Mouse (Mus musculus): Measurements from ENCODE around the gene Kirrel2.
"Not testable (repeated sequence)": the region's sequence is repeated elsewhere in the genome, so short reads cannot be mapped to it uniquely, and the experiment has no call there.

Gene Kirrel2

DNA sequence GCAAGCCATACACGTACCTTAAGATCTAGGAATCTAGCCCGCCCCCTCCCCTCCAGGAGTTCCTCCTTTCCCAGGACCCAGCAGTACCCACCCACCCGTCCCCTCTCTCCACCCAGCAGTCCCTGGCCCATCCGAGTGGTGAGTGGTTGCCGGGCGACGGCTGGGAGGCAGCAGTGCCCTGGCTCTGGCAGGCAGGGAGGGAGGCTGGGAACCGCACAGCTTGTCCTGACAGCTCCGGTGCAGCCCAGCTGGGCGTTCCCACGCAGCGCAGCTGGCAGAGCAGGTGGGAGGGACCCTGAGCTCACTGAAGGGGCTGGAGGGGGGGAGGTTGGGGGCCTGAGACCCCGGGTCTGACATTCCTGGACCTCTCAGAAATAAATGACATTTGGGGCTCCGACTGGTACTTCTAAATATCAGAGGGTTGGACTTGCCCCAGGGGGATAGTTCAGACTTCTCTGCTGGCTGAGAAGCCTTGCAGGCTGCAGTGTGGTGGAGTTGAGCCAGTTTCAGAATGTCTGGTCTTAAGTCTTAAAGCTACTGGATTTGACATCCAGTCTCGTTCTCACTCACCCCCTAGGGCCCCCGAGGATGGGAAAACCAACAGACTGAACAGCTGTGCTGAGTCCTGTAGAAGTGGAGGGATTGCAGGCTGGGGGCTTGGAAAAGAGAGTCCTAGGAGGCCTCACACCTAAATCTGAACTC lies at the start of gene Kirrel2, which contains the start of gene Nphs1:
Gene Kirrel2 (minus strand): TSS at position 62 of the 702 bp plus-strand sequence.
Gene Nphs1 (plus strand): TSS at position 687 of the 702 bp plus-strand sequence.
- DNase-seq: peak in 1 of 2 experiments; percentile 12

DNA sequence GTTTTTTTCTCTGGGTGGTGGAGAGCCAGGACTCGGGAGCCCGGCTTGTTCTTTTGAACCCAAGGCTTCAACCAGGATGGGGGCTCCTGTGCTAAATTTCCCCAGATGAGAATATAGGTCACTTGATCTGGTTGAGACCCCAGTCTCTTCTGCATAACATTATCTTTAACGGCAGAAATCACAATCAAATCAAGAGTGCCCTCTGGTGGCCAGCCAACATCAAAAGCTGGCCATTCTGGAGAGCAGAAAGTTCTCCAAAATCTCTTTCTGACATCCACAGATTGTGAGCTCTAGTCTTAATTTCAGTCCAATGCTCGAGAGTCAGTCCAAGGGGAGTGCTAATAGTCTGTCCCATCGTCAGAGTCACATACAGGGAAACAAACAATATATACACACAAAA lies 43.7 kb upstream of the Kirrel2 start:
- DNase-seq: peak in 1 of 2 experiments; percentile 39

DNA sequence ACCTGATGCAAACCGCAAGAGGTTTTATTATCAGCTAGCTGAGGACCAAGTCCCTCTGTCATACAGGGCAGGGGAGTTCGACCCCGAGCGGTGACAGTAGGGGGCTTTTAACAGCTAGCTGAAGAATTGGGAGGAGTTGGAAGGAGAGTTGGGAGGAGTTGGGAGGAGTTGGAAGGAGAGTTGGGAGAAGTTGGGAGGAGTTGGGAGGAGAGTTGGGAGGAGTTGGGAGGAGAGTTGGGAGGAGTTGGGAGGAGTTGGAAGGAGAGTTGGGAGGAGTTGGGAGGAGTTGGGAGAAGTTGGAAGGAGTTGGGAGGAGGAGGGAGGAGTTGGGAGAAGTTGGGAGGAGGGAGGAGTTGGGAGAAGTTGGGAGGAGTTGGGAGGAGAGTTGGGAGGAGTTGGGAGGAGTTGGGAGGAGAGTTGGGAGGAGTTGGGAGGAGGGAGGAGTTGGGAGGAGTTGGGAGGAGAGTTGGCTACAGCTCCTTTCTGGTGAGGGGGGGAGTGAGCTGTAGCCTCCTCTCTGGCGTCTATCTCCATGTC lies 38.1 kb upstream of the Kirrel2 start:
- peak; percentile 46 to 69 for DNase-seq

DNA sequence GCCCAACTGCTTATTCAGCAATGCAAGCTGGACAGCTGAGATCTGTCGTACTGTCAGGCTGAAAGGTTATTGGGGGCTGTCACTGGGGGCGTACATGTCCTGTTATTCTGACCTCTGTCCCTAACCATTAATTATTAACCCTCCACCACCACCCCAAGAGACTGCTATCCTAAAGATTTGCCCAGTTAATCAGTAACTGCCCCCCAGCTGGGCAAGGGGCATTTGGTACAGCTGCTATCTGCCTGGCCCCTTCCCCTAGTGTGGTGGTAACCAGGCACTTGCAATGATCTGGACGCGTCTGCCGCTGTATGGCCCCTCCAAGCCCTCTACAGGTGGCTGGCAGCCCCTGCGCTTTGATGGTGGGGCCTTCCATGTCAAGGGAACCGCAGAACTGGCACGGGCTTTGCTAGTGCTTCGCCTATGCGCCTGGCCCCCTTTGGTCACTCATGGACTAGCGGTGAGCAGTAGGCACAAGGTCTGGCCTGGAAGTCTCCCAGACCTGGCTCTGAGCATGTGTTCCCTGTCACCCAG lies 36.0 kb upstream of the Kirrel2 start, which contains the start of gene Prodh2:
Gene Prodh2 (plus strand): TSS at position 222 of the 531 bp plus-strand sequence.
- peak; percentile 63 to 87 for DNase-seq

DNA sequence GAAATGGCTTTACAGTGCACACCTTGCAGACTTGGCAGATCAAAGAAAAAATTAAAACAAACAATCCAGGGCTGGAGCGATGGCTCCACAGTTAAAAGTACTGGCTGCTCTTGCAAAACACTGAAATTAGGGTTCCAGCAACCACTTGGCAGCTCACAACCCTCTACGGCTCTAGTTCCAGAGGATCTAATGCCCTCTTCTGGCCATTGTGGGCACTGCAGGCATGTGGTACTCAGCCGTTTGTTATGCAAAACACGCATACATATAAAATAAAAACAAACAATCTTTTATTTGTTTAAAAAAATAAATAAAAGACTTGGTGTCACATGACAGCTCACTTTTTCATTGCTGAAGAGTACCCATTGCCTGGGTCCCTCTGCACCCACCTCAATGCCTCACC lies 35.3 kb upstream of the Kirrel2 start:
- DNase-seq: peak; percentile 87 to 93

DNA sequence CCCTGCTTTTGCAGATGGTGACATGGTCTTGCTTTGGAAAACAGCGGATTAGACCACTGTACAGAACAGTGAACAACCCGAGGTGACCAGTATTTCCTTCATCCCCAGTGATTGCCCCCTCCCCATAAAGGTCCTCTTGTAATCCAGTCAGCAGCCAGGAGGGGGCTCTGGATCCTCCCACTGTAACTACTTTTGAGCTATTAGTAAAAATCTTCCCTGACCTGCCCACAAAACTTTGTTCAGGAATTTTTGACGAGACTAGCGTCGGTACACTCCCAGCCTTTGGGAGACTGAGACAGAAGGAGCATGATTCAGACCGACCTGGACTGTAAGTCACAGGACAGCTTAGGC lies 33.4 kb upstream of the Kirrel2 start:
- no peak for DNase-seq

DNA sequence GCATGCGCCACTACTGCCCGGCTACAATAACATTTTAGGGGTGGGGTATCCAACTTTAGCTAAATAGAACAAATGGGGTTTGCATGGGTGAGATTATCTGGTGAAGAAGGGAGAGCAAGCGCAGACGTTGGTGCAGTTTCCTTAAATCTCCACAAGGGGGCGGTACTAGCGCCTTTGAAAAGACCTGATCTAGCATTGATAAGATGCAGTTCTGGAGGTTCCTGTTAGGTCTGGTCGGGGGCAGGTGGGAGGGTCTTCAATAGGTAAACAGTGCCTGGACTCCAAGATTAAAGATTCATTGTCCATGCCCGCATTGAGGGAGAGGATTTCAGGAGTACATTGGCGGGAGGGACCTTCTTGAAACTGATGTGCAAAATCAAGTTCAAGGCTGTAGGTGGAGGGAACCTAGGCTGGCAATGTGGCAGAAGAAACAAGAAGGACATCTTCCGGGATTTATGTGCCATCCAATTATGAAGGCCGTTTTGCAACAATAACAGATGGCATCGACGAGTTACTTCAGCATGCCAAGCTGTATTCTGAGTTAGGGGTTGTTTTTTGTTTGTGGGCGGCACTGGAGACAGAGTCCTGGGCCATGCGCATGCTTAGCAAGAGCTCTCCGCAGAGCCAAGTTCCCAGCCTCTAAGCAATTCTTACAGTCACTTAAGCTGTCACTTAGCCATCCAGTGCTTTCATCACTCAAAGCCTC lies 32.9 kb upstream of the Kirrel2 start:
- DNase-seq: peak in 1 of 2 experiments; percentile 66

DNA sequence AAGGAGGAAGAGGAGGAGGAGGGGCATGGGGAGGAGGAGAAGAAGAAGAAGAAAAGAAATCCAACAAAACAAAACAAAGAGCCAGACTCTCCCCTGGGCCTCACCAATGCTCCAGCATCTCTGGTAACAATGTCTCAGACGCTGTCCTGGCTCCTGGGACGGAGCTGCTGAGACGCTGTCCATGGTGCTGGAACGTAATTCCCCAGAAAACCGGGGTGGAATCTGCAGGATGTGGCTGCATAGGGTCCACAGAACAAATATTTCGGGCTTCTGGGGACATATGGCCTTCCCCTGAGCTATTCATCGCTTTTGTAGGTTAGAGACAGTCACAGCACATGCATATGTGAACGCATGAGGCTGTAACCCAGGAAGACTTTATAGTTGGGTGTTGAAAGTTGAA lies 26.8 kb upstream of the Kirrel2 start:
- peak in 1 of 2 experiments; percentile 70 for DNase-seq

DNA sequence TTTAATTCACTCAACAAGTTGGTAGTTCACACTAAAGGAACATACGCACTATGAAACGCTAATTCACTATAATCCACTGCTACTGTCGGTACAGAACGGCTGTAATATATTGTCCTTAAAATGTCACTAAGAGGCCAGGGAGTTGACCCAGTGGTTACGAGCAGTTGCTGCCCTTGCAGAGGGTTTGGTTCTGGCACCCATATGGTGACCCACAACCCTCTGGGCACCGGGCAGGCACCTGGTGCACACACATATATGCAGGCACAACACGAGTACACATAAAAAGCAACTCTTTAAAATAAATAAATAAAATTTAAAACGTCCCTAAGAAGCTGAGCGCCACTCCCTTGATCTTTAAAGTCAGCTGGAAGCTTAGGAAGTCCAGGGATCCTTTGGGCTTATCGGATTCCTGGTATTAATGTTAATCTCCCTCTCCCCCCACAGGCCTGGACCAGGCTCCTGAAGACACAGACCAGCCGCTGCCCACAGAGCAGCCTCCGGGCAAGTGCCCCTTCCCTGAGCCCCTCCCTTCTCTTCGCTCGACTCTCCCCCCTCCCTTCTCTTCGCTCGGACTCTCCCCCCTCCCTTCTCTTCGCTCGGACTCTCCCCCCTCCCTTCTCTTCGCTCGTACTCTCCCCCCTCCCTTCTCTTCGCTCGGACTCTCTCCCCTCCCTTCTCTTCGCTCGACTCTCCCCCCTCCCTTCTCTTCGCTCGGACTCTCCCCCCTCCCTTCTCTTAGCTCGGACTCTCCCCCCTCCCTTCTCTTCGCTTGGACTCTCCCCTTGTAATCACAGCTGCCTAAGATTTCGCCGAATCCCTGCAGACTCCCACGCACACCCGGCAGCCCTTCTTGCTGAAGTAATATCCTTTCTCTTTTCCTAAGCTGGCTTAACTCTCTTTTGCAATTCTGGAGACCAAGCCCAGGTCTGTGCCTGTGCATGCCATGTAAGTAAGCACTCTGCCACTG lies 20.2 kb upstream of the Kirrel2 start:
- DNase-seq: no peak

DNA sequence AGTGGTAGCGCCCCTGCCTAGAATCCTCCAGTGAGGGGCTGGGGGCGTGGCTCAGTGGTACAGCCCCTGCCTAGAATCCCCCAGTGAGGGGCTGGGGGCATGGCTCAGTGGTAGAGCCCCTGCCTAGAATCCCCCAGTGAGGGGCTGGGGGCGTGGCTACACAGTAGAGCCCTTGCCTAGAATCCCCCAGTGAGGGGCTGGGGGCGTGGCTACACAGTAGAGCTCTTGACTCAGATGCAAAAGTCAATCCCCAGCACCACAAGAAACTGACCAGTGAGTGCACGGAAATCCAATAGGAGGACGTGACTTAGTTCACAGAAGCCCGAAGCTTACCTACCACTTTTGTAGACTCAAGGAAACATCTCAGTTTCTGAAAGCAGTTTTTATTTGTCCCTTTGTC lies 18.6 kb upstream of the Kirrel2 start:
- not testable (repeated sequence) for DNase-seq

DNA sequence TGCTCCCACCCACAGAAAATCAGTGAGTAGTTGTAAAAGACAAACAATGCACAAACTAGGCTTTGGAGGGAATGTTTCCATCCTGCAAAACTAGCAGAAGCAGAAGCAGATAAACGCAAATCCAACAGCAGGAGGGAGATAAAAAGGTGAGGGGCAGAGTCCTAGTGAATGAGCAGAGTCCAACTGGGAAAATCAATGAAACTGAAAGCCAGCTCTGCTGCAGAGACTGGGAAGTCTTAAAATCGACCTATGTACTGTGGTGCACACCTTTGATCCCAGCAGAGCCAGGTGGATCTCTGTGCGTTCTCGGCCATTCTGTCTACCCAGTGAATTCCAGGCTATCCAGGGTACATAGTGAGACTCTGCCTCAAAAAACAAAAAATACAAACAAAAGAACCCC lies 17.5 kb upstream of the Kirrel2 start:
- no peak for DNase-seq

DNA sequence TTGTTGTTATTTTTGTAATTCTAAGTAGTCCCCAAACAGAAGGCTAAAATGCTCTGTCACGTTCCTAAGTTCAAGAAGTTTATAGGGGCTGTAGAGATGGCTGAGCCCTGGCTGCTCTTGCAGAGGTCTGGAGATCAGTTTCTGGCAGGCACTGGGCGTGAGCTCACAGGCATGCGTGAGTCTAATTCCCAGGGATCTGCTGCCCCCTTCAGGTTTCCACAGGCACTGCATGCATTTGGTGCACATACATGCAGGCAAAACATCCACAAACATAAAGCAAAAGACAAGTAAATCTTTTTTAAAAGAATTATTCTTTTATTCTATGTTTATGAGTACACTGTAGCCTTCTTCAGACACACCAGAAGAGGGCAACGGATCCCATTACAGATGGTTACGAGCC lies 14.9 kb upstream of the Kirrel2 start:
- DNase-seq: peak in 1 of 2 experiments; percentile 68

DNA sequence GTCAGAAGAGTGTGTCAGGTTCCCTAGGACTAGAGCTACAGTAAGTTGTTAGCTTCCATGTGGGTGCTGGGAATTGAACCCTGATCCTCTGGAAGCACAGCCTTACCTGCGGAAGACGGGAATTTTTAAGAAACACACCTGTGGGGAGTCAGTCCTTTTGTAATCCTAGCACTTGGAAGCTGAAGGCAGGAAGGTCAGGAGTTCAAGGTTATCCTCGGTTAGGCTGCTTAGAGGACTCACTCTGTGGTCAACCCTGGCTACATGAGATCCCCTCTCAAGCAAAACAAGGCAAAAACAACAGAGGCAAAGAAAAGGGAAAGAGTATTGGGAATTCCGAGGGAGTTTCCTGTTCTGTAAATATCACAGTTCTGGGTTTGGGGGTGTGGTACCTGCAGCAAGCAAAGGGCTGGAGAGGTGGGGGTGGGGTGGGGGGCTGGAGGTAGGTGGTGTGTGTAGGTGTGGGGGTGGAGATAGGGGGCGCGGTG lies 7.4 kb upstream of the Kirrel2 start:
- no peak for DNase-seq

DNA sequence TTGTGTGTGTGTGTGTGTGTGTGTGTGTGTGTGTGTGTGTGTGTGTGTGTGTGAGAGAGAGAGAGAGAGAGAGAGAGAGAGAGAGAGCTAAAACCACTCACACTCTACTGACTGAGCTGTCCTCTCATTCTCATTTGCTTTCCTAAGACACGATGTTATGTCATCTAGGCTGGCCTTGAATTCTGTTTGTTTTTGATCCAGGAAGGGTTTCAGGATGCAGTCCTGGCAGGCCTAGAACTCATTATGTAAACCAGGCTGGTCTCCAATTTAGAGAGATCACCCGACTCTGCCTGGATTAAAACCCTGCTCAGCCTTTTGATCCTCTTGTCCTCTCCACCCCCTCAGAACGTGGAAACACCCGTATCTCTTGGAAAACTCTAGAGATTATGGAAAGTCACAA lies 6.5 kb upstream of the Kirrel2 start:
- DNase-seq: no peak

DNA sequence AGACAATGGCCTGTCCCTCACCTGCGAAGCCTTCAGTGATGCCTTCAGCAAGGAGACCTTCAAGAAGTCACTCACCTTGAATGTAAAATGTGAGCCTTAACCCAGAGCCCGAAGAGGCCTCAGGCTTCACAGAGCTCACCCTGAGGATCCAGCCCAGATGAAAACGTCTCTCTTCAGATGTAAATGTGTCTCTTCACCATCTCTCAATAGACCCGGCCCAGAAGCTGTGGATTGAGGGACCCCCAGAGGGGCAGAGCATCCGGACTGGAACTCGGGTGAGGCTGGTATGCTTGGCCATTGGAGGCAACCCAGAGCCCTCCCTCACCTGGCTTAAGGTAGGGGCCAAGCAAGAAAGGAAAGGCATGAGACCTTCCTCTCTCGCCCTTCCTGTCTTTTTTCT lies 6.1 kb upstream of the Kirrel2 start:
- no peak for DNase-seq

DNA sequence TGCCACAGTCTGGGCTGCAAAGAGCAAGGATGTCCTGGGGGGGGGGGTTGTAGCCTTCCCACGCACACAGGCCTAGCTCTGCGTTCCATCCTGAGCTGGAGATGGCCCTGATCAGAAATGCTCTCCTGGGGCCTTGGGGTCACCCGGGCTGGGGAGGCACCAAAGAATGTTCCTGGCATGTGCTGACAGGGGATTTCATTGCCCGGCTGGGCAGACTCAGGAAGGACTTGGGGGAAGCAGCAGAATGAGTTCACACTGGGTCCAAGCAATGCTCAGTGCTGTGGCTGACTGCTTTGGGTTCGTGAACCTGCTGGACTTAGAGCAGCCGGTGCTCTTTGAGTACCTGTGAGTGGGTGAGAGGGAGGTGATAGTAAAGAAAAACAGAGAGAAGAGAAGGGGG lies 2.0 kb upstream of the Kirrel2 start:
- DNase-seq: no peak

DNA sequence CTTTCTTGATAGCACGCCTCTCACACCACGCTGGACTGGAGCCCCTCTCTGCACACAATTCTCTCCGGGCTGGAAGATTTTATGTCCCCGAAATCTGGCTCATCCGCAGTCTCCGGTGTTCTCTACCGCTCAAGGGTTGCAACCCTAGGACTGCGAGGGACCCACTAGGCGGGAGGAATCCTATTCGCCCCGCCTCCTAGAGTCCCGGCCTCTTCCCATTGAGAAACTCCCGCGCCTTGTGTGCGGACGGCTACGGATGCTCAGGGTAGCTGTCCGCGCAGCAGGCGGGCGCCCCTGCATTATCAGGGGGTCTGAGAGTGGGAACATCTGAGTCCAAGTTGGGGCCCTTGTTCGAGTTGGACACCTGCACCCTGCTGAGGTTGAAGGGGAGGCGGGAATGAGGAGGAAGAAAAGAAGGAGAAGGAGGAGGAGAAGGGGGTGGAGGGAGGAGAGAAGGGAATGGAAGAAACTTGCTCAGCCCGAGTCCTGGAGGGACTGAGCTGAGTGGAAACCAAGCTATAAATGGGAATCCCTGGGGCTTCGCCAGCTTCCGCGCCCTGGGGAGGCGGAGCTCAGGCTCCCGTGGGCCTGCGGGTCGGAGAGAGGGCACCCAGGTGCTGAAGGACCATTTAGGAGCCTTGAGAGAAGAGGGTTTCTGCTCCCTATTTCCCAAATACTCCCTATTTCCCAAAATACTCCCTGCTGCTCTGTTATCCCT lies 420 bp downstream of the Kirrel2 start:
- DNase-seq: no peak

DNA sequence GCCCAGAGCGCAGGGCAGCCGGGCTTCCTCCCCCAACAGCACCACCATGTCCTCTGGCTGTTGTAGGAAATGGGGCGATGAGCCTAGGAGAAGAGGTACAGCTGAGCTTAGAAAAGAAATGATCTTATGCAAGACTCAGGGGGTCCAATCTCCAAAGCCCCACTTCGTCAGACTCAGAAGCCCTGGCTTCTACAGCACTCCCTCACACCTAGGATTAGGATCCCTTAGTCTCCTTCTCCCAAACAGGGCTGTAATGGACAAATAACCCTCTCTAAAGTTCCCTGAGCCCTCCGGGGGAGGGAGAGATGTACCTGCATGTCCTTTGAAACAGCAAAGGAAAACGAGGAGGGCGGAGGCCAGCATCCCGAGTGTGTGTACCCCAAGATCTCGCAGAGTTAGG lies 1.0 kb downstream of the Kirrel2 start:
- no peak for DNase-seq

DNA sequence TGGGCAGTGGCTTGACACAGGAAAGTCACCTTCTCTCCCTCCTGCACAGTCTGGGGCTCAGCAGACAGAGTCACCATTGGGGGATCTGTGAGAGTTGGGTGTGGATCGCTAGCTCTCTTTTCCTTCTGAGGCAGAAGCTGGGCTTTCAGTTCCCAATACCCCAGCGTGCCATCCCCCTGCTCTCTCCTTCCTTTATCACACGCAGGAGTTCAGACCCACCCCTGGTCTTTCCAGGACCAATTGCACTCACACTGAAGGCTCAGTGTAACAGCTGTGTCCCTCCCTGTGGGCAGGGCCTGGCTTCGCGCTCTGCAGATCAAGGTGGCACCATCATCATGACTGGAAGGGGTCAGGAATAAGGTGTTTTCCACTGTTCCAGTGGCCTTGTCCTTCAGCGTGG lies 3.2 kb downstream of the Kirrel2 start:
- no peak for DNase-seq

DNA sequence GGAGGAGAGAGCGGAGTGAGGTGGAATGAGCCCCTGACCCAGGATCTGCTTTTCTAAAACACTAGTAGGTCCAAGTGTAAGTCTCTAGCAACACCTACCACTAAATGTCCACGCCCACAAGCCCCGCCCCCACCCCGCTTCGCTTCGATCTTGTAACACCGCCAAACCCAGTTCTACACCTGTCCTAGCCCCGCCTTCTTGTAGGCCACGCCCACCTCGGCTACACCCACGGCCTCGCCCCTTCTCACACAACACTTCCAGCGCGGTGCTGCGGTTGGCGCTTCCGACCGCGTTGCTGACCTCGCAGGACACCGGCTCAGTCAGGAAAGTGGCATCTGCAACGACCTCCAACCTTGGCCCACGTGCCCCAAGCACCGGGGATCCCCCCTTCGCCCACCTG lies 3.7 kb downstream of the Kirrel2 start:
- peak; percentile 60 to 79 for DNase-seq

DNA sequence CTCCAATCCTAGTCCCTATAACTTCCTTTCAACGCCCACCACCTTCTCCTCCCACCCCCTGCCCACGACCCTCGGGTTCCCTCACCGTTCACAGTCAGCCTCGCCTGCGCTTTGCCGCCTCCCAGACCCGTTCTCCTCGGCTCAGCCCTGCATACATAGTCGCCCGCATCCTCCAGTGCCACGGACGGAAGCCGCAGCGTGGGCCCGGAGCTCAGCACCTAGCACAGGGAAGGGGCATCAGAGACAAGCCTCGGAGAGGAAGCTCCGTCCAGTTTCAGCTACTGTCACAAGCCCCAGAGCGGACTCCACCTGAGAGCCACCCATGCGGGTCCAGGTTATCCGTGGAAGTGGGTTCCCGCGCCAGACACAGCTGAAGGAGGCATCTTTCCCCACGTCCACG lies 4.2 kb downstream of the Kirrel2 start:
- no peak for DNase-seq

DNA sequence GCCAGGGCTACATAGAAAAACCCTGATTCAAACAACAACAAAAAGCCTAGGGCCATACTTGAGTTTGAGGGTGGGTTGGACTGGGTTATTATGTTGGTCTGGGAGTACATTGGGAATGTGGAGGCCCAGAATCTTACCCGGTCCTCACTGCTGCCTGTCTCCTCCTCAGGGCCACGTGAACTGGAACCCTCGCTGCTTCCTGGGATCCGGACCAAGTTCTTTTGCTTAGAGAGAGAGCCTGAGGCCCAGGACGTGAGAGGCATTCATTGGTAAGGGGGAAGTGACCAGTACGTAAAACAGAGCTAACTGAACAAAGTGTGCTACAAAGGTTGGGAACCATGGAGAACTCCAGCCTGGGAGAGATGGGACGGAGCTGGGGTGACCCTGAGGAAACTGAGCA lies 7.2 kb downstream of the Kirrel2 start:
- no peak for DNase-seq
